Mouse (Mus musculus): ENCODE results near the gene Iqce. TPM values are rescaled to one million over a fixed set of nuclear protein-coding genes. Genes with fewer than 3 reads are reported as not detected.

Gene Iqce
- total RNA-seq (2021), result 10 to 100 TPM; 70.1 to 75.6 TPM

- intact Hi-C loops (cut with DNase I), result no loop called here
- peak; percentile 98 for DNase-seq
These were observed at the start of gene Iqce for GRCm38 (mm10) chr5:140702103-140702513. Gene Iqce (minus strand): TSS chr5:140702378.

GRCm38 (mm10) chr5:140750925-140751324 is 48.7 kb upstream of the Iqce start:
- DNase-seq, result peak; percentile 51

DNA sequence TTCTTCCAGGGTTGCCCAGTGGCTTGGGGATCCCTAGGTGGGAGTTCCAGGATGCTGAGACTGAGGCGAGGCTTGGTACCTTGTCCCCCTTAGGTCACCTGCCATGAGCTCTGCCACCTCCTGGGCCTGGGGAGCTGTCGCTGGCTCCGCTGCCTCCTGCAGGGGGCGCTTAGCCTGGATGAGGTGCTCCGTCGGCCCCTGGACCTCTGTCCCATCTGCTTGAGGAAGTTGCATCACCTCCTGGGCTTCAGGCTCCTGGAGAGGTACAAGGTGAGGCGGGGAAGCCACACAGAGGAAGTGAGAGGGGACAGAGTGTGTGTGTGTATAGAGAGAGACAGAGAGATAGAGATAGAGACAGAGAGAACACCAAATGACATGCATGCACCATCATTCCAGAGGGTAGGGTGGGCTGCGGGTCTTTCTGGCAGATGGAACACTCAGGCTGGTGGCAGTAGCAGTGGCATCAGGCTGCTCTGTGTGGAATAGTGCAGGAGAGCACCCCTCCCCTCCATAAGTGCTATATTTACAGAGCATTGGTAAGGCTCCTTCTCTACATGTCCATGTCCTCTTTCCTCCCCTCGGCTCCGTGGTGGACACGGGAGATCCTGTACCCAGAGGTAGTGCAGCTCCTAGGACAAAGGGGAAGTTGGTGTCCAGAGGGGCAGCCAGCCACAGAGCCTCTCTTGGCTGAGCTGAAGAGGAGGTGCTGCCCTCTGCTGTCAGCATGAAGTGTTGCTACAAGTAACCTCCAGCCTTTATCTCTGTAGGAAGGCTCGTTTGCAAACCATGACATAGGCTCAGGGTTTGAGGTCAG is 47.1 kb upstream of the Iqce start:
- intact Hi-C loops (cut with DNase I), result loop anchor here (5.0 kb wide), 1 partner anchor 212 kb away; no protein-coding TSS in a partner anchor

More at GRCm38 (mm10) chr5:140750925-140751324, 48.7 kb upstream of the Iqce start:
- intact Hi-C loops (cut with DNase I), result no loop called here

GRCm38 (mm10) chr5:140748425-140748824 is 46.2 kb upstream of the Iqce start:
- intact Hi-C loops (cut with DNase I), result loop anchor here (5.0 kb wide), 1 partner anchor 211 kb away; no protein-coding TSS in a partner anchor

More for the DNA sequence above, 47.1 kb upstream of the Iqce start:
- peak; percentile 84 for DNase-seq

GRCm38 (mm10) chr5:140743706-140744131 is 41.5 kb upstream of the Iqce start:
- DNase-seq, result peak; percentile 75
- intact Hi-C loops (cut with DNase I), result no loop called here

More at GRCm38 (mm10) chr5:140748425-140748824, 46.2 kb upstream of the Iqce start:
- no peak for DNase-seq

GRCm38 (mm10) chr5:140741877-140742276 is 39.7 kb upstream of the Iqce start:
- intact Hi-C loops (cut with DNase I), result no loop called here
- DNase-seq, result no peak

- intact Hi-C loops (cut with DNase I), result no loop called here
- DNase-seq, result no peak
These were observed 38.9 kb upstream of the Iqce start for GRCm38 (mm10) chr5:140741040-140741439.

GRCm38 (mm10) chr5:140739813-140740212 is 37.6 kb upstream of the Iqce start:
- DNase-seq, result no peak
- intact Hi-C loops (cut with DNase I), result no loop called here

DNA sequence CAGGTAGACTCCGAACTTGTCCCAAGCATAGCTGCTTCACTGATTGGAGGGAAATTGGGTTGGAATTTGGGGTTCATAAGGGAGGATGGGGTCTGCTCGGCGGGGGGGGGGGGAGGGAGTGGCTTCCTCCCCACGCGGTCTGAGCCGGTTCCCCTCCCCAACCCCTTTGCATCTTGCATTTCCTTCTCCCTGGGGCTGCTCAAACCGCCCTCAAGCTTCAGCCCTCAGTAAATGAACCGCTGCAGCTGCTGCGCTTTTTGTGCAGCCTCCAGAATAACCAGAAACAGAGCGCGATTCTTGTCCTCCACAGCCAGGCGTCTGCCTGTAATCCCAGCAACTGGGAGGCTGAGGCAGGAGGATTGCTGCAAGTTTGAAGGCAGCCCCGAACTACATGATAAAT is 34.0 kb upstream of the Iqce start:
- intact Hi-C loops (cut with DNase I), result no loop called here
- DNase-seq, result no peak

DNA sequence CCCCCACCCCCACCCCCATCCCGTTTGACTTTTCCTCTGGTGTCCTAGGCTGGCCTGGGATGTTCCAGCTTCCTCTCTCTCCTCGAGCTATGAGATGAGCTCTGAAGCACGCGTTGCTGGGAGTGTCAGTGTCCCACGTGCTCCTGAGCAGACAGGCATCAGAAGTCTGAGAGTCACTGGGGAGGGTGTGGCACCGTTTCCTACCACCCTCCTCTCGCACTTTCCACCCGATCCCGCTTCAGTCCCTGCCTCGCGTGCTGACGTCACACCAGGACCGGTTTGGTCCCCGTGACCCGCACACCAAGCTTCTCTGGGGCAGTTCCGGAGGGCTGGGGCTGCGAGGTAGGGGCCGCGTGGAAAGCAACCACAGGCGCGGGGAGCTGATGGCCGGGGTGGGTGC is 33.1 kb upstream of the Iqce start:
- intact Hi-C loops (cut with DNase I), result no loop called here
- no peak for DNase-seq

DNA sequence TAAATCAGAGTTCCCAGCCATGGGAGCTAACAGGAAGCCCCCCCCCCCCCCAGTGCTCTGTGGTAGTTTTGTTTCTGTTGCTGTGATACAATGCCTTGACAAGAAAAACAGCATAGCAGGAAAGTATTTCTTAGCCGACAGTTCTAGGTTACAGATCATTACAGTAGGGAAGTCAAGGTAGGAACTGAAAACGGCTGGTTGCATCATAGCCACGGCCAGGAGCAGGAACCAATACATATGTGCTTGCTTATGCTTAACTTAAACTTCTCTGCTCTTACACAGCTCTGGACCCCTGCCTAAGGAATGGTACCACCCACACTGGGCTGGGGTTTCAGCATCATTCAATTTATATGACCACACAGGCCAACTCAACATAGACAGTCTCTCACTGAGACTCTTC is 31.2 kb upstream of the Iqce start:
- intact Hi-C loops (cut with DNase I), result no loop called here

GRCm38 (mm10) chr5:140732195-140732594 is 30.0 kb upstream of the Iqce start:
- no peak for DNase-seq
- intact Hi-C loops (cut with DNase I), result no loop called here

More for the DNA sequence above, 31.2 kb upstream of the Iqce start:
- DNase-seq, result no peak

DNA sequence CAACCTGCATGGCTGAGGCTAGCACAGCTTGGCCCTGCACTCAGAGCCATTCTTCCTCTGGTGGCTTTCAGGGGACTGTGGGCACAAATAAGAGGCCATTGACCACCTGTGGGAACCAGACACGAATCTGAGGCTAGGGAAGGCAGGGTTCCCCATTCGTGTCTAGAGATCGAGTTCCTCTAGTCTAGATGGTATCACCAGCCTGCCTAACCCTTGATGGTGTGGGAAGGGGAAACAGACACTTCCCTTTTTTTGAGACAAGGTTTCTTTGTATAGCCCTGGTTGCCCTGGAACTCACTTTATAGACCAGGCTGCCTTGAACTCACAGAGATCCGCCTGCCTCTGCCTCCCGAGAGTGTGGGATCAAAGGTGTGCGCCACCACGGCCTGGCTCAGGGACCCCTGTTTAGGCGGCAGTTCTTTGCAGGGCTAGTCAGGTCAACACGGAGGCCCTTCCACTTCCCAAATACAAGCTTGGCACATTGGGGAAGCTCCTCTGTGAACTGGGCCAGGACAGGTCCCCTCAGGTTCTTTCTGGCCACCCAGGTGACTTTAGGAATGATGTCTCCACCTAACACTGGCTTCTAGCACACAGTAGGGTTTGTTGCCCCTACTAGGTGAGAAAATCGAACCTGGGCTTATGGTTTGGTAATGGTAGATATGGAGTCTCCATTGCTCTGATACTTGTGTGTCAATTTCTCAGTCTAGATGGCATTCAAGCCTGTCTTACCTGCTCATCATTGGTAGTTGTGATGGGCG is 29.0 kb upstream of the Iqce start:
- intact Hi-C loops (cut with DNase I), result no loop called here
- DNase-seq, result no peak

DNA sequence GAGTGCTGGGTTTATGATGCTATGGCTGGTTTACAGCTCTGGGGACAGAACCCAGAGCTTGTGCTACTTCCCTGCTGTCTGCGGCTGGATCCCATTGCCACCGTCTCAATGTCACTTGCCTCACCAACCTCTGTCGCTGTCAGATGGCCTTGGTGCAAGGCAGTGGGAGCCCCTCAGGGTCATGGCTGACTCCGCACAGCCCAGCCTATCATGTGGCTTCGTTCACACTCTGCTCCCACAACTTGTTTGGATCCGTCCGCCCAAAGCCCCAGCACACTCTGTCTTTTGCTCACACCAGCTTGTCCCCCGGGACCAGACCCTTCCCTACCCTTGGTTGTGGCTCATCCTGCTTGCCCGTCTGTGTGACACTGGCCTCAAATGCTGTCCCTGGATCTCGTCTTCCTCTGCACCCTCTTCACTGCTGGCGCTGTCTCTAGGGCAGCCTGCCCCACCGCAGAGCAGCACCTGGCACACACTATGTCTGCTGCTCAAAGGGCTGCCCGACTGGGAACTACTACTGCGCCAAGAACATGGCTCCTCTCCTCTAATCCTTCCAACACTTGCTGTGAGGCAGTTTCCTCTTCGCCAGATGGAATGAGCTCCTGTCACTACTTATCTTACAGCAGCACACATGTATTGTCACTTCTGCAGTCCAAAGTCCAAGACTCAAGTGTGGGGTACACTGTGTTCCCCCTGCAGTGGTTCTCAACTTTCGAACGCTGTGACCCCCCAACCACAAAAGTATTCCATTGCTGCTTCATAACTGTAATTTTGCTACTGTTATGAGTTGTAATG is 25.0 kb upstream of the Iqce start:
- peak; percentile 31 for DNase-seq
- intact Hi-C loops (cut with DNase I), result no loop called here

DNA sequence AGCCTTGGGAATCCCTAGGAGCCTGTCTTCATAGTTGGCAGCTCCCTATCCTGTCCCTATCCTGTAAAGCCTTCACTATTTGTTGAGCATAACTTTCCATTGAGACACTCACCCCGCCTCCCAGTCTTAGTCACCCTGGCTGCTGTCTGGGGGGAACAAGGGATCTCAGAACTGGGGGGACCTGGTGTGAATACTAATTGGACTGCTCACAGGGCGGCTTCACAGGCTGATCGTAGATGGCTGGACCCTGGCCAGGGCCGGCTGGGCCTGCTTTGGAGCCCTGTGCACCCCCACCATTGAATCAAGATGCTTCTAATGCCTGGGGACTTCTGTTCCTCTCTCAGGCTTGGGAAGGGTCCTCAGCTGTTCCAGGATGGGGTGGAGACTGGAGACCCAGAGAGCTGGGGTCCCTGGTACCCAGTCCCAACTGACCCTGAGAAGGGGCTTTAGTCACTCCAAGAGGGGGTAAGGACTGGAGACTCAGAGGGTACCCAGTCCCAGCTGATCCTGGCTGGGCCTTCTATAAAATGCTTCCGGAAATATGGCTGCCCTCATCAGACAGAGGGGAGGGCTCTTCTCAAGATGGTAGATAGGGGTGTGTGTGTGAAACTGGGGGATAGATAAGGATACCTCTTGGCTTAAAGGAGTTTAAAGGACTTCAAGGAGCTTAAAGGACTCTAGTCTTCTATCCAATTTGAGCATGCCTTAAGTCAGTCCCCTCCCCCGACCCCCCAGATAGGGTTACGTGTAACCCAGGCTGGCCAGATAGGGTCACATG is 24.1 kb upstream of the Iqce start:
- DNase-seq, result peak; percentile 84
- intact Hi-C loops (cut with DNase I), result no loop called here

GRCm38 (mm10) chr5:140723822-140724221 is 21.6 kb upstream of the Iqce start, which contains the start of gene Amz1:
Gene Amz1 (plus strand): TSS chr5:140724127.
- peak; percentile 85 for DNase-seq
- intact Hi-C loops (cut with DNase I), result no loop called here

DNA sequence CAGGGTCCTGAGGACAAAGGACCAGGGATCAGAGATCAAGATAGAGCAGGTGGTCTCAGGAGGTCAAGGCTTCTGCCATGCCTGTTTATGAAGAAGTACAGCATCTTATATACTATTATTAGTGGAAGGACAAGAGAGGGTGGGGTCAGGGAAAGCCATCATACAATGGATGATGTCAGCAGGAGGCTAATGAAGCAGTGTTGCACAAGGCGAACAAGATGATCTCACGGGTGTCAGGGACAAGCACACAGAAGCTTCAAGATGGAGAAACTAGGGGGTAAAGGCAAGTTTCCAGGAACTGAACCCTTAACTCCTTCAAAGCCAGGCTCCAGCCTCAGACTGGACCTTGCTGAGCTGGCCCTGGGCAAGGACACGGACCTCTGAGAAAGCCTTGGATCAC is 19.9 kb upstream of the Iqce start:
- intact Hi-C loops (cut with DNase I), result no loop called here
- DNase-seq, result no peak

DNA sequence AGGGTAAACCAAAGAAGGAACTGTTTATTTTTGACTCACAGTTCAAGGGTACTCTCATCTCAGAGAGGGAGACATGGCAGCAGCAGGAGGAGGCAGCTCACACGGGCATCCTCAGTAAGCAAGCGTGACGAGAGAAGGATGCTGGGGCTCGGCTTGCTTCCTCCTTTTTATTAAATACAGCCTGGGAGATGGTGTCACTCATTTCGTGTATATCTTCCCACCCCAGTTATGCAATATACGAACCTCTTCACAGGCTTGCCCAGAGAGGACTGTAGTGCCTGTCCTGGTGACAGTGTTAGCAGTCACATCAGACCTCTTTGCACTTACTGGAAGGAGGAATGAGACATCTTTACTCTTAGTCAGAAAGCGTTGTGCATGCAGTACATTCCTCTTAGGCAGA is 18.6 kb upstream of the Iqce start:
- intact Hi-C loops (cut with DNase I), result no loop called here
- DNase-seq, result no peak

DNA sequence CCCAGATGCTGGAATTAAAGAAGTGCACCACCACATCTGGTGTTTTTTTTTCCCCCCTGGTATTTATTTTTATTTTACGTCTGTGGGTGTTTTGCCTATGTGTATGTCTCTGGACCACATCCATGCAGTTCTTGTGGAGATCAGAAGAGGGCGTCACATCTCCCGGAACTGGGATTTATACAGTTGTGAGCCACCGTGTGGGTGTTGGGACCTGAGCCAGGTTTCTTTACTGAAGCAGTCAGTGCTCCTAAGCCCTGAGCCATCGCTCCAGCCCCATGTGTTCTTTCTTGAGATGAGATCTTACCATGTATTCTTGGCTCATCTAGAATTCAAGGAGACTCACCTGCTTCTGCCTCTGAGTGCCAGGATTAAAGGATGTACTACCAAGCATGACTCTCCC is 8.9 kb upstream of the Iqce start:
- DNase-seq, result no peak
- intact Hi-C loops (cut with DNase I), result no loop called here

GRCm38 (mm10) chr5:140710315-140710714 is 8.1 kb upstream of the Iqce start:
- intact Hi-C loops (cut with DNase I), result no loop called here
- no peak for DNase-seq

Data from left cerebral cortex, postnatal 4 days (tissue).